Mouse (Mus musculus) thymus, adult 2 months (tissue): ENCODE data around the gene Tut1. TPM values are rescaled to one million over a fixed set of nuclear protein-coding genes. Genes with fewer than 3 reads are reported as not detected.

Experiments
- DNase-seq: peaks from one replicate; pipeline ENCODE4 v3.0.0; 2021
- H3K27ac ChIP-seq: fragments of 200-500 bp; 2 replicates; pipeline ENCODE4 v1.5.1; 2012; ENCODE audit warnings: low read length, control low read depth; ENCODE audit not compliant: control insufficient read depth, insufficient read depth
- H3K27me3 ChIP-seq: fragments of 200-500 bp; 2 replicates; pipeline ENCODE4 v1.6.1; 2012; ENCODE audit warnings: mild to moderate bottlenecking, low read length, moderate library complexity, mixed read lengths; ENCODE audit not compliant: control insufficient read depth, insufficient read depth
- H3K36me3 ChIP-seq: fragments of 200-500 bp; 2 replicates; pipeline ENCODE4 v1.6.1; 2012; ENCODE audit warnings: mild to moderate bottlenecking, low read length, moderate library complexity; ENCODE audit not compliant: control insufficient read depth, insufficient read depth
- H3K4me1 ChIP-seq: fragments of 200-500 bp; replicated peaks from 2 replicates; pipeline ENCODE4 v1.6.1; 2012; ENCODE audit warnings: low read length; ENCODE audit not compliant: control insufficient read depth, insufficient read depth
- H3K4me3 ChIP-seq: fragments of 200-500 bp; 2 replicates; pipeline ENCODE4 v1.5.1; 2012; ENCODE audit warnings: mild to moderate bottlenecking, low read length, control low read depth, moderate library complexity; ENCODE audit not compliant: control insufficient read depth, insufficient read depth
- CTCF ChIP-seq: fragments of 200-500 bp; IDR thresholded peaks from 2 replicates; pipeline ENCODE4 v1.5.1; 2012; ENCODE audit warnings: mild to moderate bottlenecking, control low read depth, low read length, moderate library complexity, borderline replicate concordance; ENCODE audit not compliant: control insufficient read depth, poor library complexity, insufficient read depth; ENCODE audit errors: extremely low read depth
- POLR2A ChIP-seq: fragments of 200-500 bp; IDR thresholded peaks from 2 replicates; pipeline ENCODE4 v1.6.1; 2012; ENCODE audit warnings: mild to moderate bottlenecking, low read length, control low read depth, moderate library complexity; ENCODE audit not compliant: control insufficient read depth, poor library complexity, insufficient read depth; ENCODE audit errors: extremely low read depth
- WGBS: fragments of 180-500 bp; shearing (Covaris S2); methylation state at CpG from one replicate; pipeline ENCODE4 v1.1.7; 2018; 5-methylcytosine and 5-hydroxymethylcytosine counted together
- polyA plus RNA-seq: library from polyadenylated mRNA; depleted of rRNA; stranded (reverse); fragments of >200 nt; gene quantifications from 2 replicates; pipeline ENCODE4 v1.2.3, GENCODE M21; 2012

Tut1 gene
- polyA plus RNA-seq, 1 experiment, result 42.0 TPM

DNA sequence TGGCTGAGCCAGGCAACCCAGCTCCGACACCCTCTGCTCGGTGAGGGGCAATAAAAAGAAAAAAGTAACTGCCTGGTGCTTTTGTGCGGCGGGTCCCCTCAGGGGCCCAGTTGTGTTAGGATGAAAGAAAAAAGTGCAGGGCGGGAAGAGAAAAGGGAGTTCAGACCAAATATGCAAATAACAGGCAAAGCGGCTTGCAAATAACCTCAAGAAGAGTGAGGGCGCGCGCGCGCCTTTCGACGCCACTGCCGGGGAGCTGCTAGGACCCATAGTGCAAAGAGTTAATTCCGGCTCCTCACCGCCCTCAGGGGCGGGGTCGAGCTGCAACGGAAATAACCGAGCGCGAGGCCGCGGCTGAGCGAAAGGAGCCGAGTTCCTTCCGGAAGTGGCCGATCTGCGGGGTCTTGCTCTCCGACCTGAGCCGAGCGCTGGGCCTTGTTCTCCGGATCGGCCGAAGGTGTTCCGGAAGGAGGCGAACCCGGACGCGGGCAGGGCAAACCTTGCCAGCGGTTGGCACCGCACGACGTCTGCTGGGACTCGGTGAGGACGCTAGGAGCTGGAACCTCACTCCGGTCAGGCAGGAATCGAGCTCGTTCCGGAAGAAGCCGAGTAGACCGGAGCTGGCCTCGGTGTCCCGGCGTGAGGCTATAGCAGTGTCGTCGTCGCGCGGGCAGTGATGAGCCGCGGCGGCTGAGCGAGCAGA, 12.0 kb upstream of the Tut1 start, which contains the start of gene Mta2:
Gene Mta2, plus strand, starts transcription at position 361 of the 703 bp plus-strand sequence.
- DNase-seq, result peak; percentile 98
- Histone ChIP-seq H3K36me3 (peaks cover 21% of the 10 kb centered on the region), H3K27me3 (no peaks in the 10 kb centered on the region), H3K4me1 (peaks cover 21% of the 10 kb centered on the region), H3K4me3 (peak within 1 kb of the TSS; percentile 72), H3K27ac (peak within 1 kb of the TSS; percentile 84)
- WGBS, result under 1% methylated on average over 64 of the region's 64 CpGs
- 0 out of 2 replicates have a peak, but pooled peaks have one; percentile 35 for TF ChIP-seq CTCF
- TF ChIP-seq POLR2A, result peak; percentile 79; the same call in 1 of the 2 replicates

DNA sequence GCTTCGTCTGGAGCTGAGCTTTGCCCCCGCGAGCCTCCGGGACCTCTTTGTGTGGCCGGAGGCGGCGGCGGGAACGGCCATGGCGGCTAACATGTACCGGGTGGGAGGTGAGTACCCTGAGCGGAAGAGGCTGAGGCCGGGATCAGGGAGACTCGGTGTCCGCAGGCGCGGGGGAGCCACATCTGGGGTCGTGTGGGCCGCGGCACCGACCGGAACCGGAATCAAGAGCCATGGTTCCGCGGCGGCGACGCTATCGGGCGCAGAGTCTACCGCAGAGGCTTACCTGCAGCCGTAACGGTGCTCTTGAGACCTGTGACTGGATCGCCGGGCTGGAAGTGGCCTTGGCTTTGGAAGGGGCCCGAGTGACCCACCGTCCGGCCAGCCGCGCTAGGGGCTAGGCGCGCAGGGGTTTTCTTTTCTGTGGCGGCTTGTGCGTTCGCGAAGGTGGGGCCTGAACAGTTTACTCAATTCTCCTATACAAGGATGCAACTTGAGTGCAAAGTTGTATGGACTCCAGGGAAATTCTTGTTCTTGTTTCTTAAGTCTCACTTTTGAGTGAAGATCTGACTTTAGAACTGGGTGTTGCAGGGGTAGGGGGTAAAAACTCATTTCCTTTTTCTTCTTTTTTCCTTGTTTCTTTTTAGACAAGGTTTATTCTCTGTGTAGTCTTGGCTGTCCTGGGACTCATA, 11.2 kb upstream of the Tut1 start:
- TF ChIP-seq CTCF, result no peak
- no peak for TF ChIP-seq POLR2A
- H3K27me3 ChIP-seq, result no peaks in the 10 kb centered on the region
- DNase-seq, result no peak
- peaks cover 28% of the 10 kb centered on the region for H3K36me3 ChIP-seq
- peak overlapping the region; percentile 72 for H3K4me3 ChIP-seq
- H3K4me1 ChIP-seq, result peaks cover 21% of the 10 kb centered on the region
- peak overlapping the region; percentile 84 for H3K27ac ChIP-seq
- under 1% methylated on average over 46 of the region's 46 CpGs for WGBS

DNA sequence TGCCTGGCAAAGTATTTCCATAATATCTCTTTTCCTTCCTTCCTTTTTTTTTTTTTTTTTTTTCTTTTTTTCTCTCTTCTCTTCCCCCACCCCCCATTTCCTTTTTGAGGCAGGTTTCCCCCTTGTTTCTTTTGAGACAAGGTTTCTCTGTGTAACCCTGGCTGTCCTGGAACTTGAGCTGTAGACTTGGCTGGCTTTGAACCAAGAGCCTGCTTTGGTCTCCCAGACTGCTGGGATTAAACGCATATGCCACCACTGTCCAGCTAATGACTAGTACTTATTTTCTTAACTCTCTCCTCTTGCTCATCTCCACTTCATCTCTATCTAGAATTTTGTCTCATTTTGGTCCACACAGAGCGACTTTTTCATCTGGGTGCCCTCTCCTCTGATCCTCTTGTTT, 10.6 kb upstream of the Tut1 start:
- DNase-seq, result no peak
- H3K27me3 ChIP-seq, result no peaks in the 10 kb centered on the region
- 37% methylated on average over 2 of the region's 2 CpGs for WGBS
- peak overlapping the region; percentile 72 for H3K4me3 ChIP-seq
- TF ChIP-seq CTCF, result no peak
- no peak for TF ChIP-seq POLR2A
- peak overlapping the region; percentile 84 for H3K27ac ChIP-seq
- H3K4me1 ChIP-seq, result peaks cover 21% of the 10 kb centered on the region
- H3K36me3 ChIP-seq, result peaks cover 34% of the 10 kb centered on the region

DNA sequence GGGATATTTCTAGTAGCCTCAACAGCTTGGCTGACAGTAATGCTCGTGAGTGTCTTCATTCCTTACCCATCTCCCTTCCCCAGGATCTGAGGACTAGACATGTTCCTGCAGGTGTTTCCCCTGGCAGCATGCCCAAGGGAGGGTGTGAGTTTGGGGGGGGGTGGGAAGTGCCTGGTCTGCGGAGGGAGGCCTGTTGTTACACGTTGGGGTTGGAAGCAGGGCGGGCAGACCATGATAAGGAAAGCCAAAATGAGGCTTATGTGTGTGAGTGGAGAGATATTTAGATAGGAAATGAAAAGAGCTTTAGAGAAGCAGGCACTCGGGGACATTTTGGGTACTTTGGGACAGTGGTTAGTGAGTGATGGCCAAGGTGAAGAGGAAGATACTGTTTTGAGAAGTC, 9.6 kb upstream of the Tut1 start:
- DNase-seq, result no peak
- H3K4me3 ChIP-seq, result peak overlapping the region; percentile 25
- peaks cover 44% of the 10 kb centered on the region for H3K36me3 ChIP-seq
- H3K4me1 ChIP-seq, result peaks cover 21% of the 10 kb centered on the region
- H3K27me3 ChIP-seq, result no peaks in the 10 kb centered on the region
- WGBS, result 8% methylated on average over 5 of the region's 5 CpGs
- H3K27ac ChIP-seq, result peak overlapping the region; percentile 35; the same call in 1 of the 2 replicates
- TF ChIP-seq CTCF (no peak), POLR2A (no peak)

DNA sequence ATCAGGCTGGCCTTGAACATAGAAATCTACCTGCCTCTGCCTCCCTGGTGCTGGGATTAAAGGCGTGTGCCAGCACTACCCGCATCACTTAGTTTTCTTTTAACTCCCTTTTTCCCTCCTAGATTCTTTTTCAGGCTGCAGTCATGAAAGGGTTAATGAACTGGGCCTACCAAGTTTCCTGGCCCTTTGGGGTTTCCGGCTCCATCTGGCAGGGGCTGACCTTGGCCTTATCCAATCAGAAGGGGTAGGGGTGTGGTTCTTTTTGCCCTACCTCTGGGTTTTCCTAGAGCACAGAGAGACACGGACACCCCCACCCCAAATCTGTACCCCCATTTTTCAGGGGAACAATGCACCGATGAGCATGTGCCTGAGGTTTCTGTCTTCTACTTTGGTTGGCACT, 8.9 kb upstream of the Tut1 start:
- no peaks in the 10 kb centered on the region for H3K27me3 ChIP-seq
- no peak overlapping the region for H3K27ac ChIP-seq
- no peak overlapping the region for H3K4me3 ChIP-seq
- WGBS, result 6% methylated on average over 5 of the region's 5 CpGs
- peak; percentile 65 for DNase-seq
- H3K4me1 ChIP-seq, result peaks cover 21% of the 10 kb centered on the region
- peaks cover 49% of the 10 kb centered on the region for H3K36me3 ChIP-seq
- TF ChIP-seq POLR2A, result no peak
- TF ChIP-seq CTCF, result no peak

DNA sequence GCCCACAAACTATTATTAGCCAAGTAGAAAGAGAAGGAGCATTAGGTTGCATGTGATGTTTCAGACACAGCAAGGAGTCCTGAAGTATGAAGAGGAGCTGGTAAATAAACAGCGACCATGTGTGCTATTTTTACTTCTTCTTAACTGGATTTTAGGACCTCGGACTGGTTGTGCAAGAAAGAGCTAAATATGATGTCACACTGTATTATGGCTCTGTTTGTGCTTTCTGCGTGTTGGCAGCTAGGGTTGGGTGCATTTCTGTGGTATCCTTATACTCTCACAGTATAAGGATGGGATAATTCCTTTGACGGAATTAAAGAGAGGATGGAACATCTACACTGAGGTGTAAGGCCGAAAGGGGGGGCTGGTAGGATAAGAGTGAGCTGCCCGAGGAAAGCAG, 8.4 kb upstream of the Tut1 start:
- Histone ChIP-seq H3K27me3 (no peaks in the 10 kb centered on the region), H3K4me3 (no peak overlapping the region), H3K27ac (no peak overlapping the region), H3K36me3 (peaks cover 52% of the 10 kb centered on the region), H3K4me1 (peaks cover 21% of the 10 kb centered on the region)
- no peak for DNase-seq
- 76% methylated on average over 6 of the region's 6 CpGs for WGBS
- TF ChIP-seq CTCF, result no peak
- TF ChIP-seq POLR2A, result no peak
